8 mouse cellular contexts compared by ENCODE assay signal in the genomic region with DNA sequence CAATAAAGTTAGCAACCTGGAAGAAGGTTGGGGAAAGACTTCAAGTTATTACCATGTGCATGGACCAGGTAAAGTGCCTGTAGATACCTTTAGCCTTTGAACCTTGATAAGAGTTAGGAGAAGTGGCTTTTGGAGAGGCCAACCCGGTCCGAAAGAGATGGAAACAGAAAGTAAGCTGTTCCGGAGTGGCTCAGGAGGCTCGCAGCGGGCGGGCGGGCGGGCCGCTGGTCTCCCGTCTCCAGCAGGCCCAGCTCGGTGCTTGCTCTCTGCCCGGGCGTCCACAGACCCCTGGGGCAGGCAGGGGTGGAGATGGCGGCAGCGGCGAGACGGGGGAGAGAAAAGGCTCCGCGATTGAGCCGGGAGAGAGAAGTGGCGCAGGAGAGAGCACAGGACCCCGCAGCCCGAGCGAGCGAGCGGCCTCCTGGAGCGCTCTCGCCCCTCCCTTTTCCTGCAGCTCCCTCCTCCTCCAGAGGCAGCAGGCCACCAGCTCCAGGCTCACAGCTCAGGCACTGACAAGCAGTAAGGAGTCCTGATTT. TPM values are rescaled to one million over a fixed set of nuclear protein-coding genes. Genes with fewer than 3 reads are reported as not detected.
A peak's percentile ranks its signal among the peaks of the same experiment; 100 is the strongest.
DNase-seq lines count a peak whose midpoint lies in the region; ATAC-seq and TF ChIP-seq lines count a peak whose summit lies in the region.

A gene (minus strand): TSS at position 441 of the 536 bp plus-strand sequence.

- intact Hi-C loops in heart, postnatal 36 days (cut with DNase I) = loop anchor here (2.0 to 5.0 kb wide), 2 partner anchors 76 to 281 kb away; a partner anchor contains a TSS

- peak within 1 kb of the TSS; percentile 76 for H3K4me2 ChIP-seq in forebrain, embryonic 15.5 days (replicated peaks)

- peak within 1 kb of the TSS; percentile 48; the same call in 1 of the 2 replicates for H3K27ac ChIP-seq in forebrain, embryonic 15.5 days (replicated peaks)
- H3K27ac ChIP-seq in layer of hippocampus, adult 2 months = peak within 1 kb of the TSS; percentile 97

- under 1% methylated on average over 28 of the region's 28 CpGs for WGBS in forebrain, embryonic 15.5 days
- WGBS in lung, adult 2 months = under 1% methylated on average over 28 of the region's 28 CpGs

- TF ChIP-seq CTCF in G1E (IDR thresholded peaks at IDR 0.05; ENCODE audit: low read depth, low read length) = no peak
- peak; percentile 64 for TF ChIP-seq CTCF in layer of hippocampus, adult 2 months (conservative IDR thresholded peaks at IDR 0.05)
- TF ChIP-seq CTCF in lung, adult 2 months (IDR thresholded peaks at IDR 0.05; ENCODE audit: insufficient read depth, low read length) = peak; percentile 11; the same call in 1 of the 2 replicates

- TF ChIP-seq POLR2A in lung, adult 2 months (IDR thresholded peaks at IDR 0.05; ENCODE audit: borderline replicate concordance, extremely low read depth, low read depth, low read length) = peak; percentile 81; the same call in 1 of the 2 replicates

- peak within 1 kb of the TSS; percentile 80 for H3K9ac ChIP-seq in forebrain, embryonic 15.5 days (replicated peaks)

- H3K36me3 ChIP-seq in G1E (replicated peaks) = no peaks in the 10 kb centered on the region
- H3K36me3 ChIP-seq in forebrain, embryonic 15.5 days = no peaks in the 10 kb centered on the region

- peaks cover 32% of the 10 kb centered on the region for H3K27me3 ChIP-seq in G1E (ENCODE audit: insufficient read depth, low read length)
- no peaks in the 10 kb centered on the region for H3K27me3 ChIP-seq in forebrain, embryonic 15.5 days

- peaks cover 21% of the 10 kb centered on the region for H3K4me1 ChIP-seq in G1E (ENCODE audit: insufficient read depth, low read depth, low read length)
- no peaks in the 10 kb centered on the region for H3K4me1 ChIP-seq in forebrain, embryonic 15.5 days
- peaks cover 6% of the 10 kb centered on the region for H3K4me1 ChIP-seq in lung, adult 2 months (ENCODE audit: control insufficient read depth, insufficient read depth, low read length)

- peak; percentile 50 for DNase-seq in G1E (ENCODE audit: low spot score)
- DNase-seq in cerebellum, adult 11-12 months = peak; percentile 23
- peak; percentile 78 to 90 for DNase-seq in heart, postnatal 36 days
- DNase-seq in layer of hippocampus, adult 2 months (ENCODE audit: low spot score in 2 of 2) = peak; percentile 58 to 67
- peak; percentile 88 for DNase-seq in lung, adult 2 months
- DNase-seq in thymus, adult 18-20 months = peak; percentile 46 to 51

- peak within 1 kb of the TSS; percentile 72 for H3K4me3 ChIP-seq in G1E (ENCODE audit: low read depth, low read length)
- H3K4me3 ChIP-seq in forebrain, embryonic 15.5 days = peak within 1 kb of the TSS; percentile 66
- H3K4me3 ChIP-seq in layer of hippocampus, adult 2 months = peak within 1 kb of the TSS; percentile 85
- peak within 1 kb of the TSS; percentile 88 for H3K4me3 ChIP-seq in lung, adult 2 months (replicated peaks; ENCODE audit: extremely low read depth, low read depth, low read length)

- H3K9me3 ChIP-seq in G1E (replicated peaks) = no peaks in the 10 kb centered on the region
- no peaks in the 10 kb centered on the region for H3K9me3 ChIP-seq in forebrain, embryonic 15.5 days

- peak; percentile 45; the same call in 1 of the 2 replicates for ATAC-seq in G1E (ENCODE audit: extremely low read depth, insufficient number of reproducible peaks, low FRiP score, poor library complexity, severe bottlenecking)
- peak; percentile 98 for ATAC-seq in forebrain, embryonic 15.5 days (replicated peaks)
- peak; percentile 60; the same call in 1 of the 2 replicates for ATAC-seq in neutrophil, adult 5-6 weeks (ENCODE audit: extremely low read depth, insufficient number of reproducible peaks, low FRiP score, poor library complexity, severe bottlenecking)

RNA-seq across cellular contexts. Expression of the gene that starts here (rescaled TPM):
- total RNA-seq in G1E (2014; fragmentation: Nextera tagmentation) (0.83 and 3.8 TPM in 2 replicates), G1E (2017) (0.93 and 1.5 TPM in 2 replicates)
- 0.04 and 0.07 TPM in 2 replicates for polyA plus RNA-seq in G1E (2012)
- 0.33 and 0.48 TPM in 2 replicates for polyA plus RNA-seq in forebrain, embryonic 15.5 days (2015; fragmentation: Nextera tagmentation; extraction: Ambion mirVana)
- 10 to 100 TPM; 12.9 to 14.3 TPM for total RNA-seq in heart, postnatal 36 days (2021)
- total RNA-seq in layer of hippocampus, adult 2 months (2021) = 1 to 10 TPM; 6.6 to 6.9 TPM
- 7.8 and 12.3 TPM in 2 replicates for polyA plus RNA-seq in lung, adult 2 months (2012; rRNA removed)
- total RNA-seq in neutrophil, adult 5-6 weeks (2017) = 2.7 and 4.1 TPM in 2 replicates

Comparison
In these comparisons a context has a peak if more than half of its experiments do, and no peak if none do; other contexts are left out.
1. Peak in every context shown above with its lines: DNase-seq, ATAC-seq, H3K4me3 ChIP-seq and H3K27ac ChIP-seq.
2. Peak in ATAC-seq, H3K4me3 ChIP-seq, H3K27ac ChIP-seq, H3K9ac ChIP-seq and H3K4me2 ChIP-seq in forebrain, embryonic 15.5 days; RNA of the gene not detected or under 1 TPM.
3. ATAC-seq: peak in every context shown above with its lines; median percentile 98 in forebrain, embryonic 15.5 days; 60 in neutrophil, adult 5-6 weeks; 45 in G1E.
4. DNase-seq: peak in every context shown above with its lines; median percentile 88 in lung, adult 2 months; 84 in heart, postnatal 36 days; 62 in layer of hippocampus, adult 2 months; 50 in G1E; 48 in thymus, adult 18-20 months; 23 in cerebellum, adult 11-12 months.